Mouse (Mus musculus): ENCODE data around the gene Sept9.

The Sept9 gene

GRCm38 (mm10) chr11:117199282-117200175 is at the start of gene Sept9:
Gene Sept9, plus strand, starts transcription at chr11:117199661.
- peak; percentile 24 for DNase-seq

GRCm38 (mm10) chr11:117150467-117150966 is 48.9 kb upstream of the Sept9 start:
- DNase-seq, result no peak

- DNase-seq, result no peak
Observed at GRCm38 (mm10) chr11:117151461-117151860, 48.0 kb upstream of the Sept9 start.

GRCm38 (mm10) chr11:117152541-117152940 is 46.9 kb upstream of the Sept9 start:
- DNase-seq, result no peak

GRCm38 (mm10) chr11:117153553-117153952 is 45.9 kb upstream of the Sept9 start:
- DNase-seq, result no peak

- DNase-seq, result no peak
Observed at GRCm38 (mm10) chr11:117154088-117154815, 45.2 kb upstream of the Sept9 start.

GRCm38 (mm10) chr11:117156725-117157124 is 42.7 kb upstream of the Sept9 start:
- peak; percentile 73 for DNase-seq

GRCm38 (mm10) chr11:117158343-117158742 is 41.1 kb upstream of the Sept9 start:
- no peak for DNase-seq

- DNase-seq, result no peak
Observed at GRCm38 (mm10) chr11:117159257-117159945, 40.1 kb upstream of the Sept9 start.

GRCm38 (mm10) chr11:117159946-117160307 is 39.5 kb upstream of the Sept9 start:
- DNase-seq, result no peak

- DNase-seq, result no peak
Observed at GRCm38 (mm10) chr11:117160791-117161190, 38.7 kb upstream of the Sept9 start.

- no peak for DNase-seq
Observed at GRCm38 (mm10) chr11:117161574-117161973, 37.9 kb upstream of the Sept9 start.

GRCm38 (mm10) chr11:117163098-117163497 is 36.4 kb upstream of the Sept9 start:
- no peak for DNase-seq

- no peak for DNase-seq
Observed at GRCm38 (mm10) chr11:117163771-117164170, 35.7 kb upstream of the Sept9 start.

GRCm38 (mm10) chr11:117168278-117169087 is 31.0 kb upstream of the Sept9 start:
- DNase-seq, result no peak

GRCm38 (mm10) chr11:117169088-117169635 is 30.3 kb upstream of the Sept9 start:
- no peak for DNase-seq

GRCm38 (mm10) chr11:117169801-117170565 is 29.5 kb upstream of the Sept9 start:
- no peak for DNase-seq

- DNase-seq, result no peak
Observed at GRCm38 (mm10) chr11:117174098-117174892, 25.2 kb upstream of the Sept9 start.

- peak; percentile 42 for DNase-seq
Observed at GRCm38 (mm10) chr11:117174924-117175323, 24.5 kb upstream of the Sept9 start.

GRCm38 (mm10) chr11:117175472-117175871 is 24.0 kb upstream of the Sept9 start:
- no peak for DNase-seq
